Mouse (Mus musculus) cerebellum, postnatal 14 days (tissue): ENCODE measurements around the gene Ccl17.
A peak's percentile ranks its signal among the peaks of the same experiment; 100 is the strongest.
"Not testable (repeated sequence)": the region's sequence is repeated elsewhere in the genome, so short reads cannot be mapped to it uniquely, and the experiment has no call there.

Experiments used
- DNase-seq, 2 experiments: peaks; one replicate each; pipeline ENCODE4 v3.0.0; 2021; ENCODE audit warnings: mixed read lengths in 2 of 2

The Ccl17 gene

DNA sequence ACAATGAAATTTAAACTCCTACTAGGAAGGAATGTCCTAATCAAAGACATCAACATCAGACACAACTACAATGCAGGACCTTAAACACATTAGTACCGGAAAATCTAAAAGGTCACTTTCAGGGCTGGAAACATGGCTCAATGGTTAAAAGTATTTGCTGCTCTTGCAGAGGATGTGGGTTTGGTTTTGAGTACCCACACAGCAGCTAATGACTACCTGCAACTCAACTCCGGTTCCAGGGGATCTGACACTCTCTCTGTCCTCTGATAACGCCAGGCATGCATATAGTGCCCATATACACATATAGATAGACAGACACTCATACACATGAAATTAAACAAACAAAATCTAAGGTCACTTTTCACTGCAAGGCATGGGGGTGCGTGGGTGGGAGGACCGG, 16.0 kb downstream of the Ccl17 start:
- no peak for DNase-seq

DNA sequence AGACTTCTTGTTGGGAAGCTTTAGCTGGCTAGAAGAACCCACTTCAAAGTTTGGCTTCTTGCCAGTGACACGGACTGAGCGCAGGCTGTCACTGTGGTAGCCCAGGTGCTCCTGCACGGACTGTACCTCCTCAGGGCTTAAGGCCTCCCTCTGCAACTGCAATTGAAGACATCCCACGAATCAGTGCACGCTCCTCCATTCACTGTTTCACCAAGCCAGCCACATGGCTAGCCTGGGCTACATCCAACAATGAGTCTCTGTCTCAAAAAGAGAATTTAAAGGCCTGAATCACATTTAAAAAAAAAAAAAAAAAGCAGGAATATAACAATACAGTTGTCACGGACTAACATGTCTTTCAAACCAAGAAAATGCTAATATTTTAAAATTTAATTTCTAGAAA, 18.0 kb downstream of the Ccl17 start:
- DNase-seq: no peak

DNA sequence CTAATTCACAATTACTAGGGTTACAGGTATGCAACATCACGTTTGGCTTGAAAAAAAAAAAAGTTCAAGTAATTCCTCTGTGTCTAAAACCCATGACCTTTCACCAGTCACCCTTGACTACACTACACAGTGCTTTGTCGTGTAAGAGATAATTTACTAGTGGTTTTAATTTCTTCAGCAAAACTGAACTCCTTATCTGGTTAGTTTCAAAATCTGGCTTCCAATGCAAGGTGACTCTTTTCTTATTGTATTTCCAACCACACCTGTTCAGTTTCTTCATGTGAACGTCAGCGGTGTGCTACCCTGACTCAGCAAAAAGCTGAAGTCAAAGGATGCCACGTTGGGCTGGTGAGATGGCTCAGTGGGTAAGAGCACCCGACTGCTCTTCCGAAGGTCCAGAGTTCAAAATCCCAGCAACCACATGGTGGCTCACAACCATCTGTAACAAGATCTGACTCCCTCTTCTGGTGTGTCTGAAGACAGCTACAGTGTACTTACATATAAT, 23.7 kb downstream of the Ccl17 start:
- not testable (repeated sequence) for DNase-seq

DNA sequence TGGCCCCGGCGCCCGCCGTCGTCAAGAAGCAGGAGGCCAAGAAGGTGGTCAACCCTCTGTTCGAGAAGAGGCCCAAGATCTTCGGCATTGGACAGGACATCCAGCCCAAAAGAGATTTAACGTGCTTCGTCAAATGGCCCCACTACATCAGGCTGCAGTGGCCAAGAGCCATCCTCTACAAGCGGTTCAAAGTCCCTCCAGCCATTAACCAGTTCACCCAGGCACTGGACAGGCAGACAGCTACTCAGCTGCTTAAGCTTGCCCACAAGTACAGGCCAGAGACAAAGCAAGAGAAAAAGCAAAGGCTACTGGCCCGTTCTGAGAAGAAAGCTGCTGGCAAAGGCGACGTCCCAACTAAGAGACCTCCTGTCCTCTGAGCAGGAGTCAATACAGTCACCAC, 25.5 kb downstream of the Ccl17 start:
- not testable (repeated sequence) for DNase-seq

DNA sequence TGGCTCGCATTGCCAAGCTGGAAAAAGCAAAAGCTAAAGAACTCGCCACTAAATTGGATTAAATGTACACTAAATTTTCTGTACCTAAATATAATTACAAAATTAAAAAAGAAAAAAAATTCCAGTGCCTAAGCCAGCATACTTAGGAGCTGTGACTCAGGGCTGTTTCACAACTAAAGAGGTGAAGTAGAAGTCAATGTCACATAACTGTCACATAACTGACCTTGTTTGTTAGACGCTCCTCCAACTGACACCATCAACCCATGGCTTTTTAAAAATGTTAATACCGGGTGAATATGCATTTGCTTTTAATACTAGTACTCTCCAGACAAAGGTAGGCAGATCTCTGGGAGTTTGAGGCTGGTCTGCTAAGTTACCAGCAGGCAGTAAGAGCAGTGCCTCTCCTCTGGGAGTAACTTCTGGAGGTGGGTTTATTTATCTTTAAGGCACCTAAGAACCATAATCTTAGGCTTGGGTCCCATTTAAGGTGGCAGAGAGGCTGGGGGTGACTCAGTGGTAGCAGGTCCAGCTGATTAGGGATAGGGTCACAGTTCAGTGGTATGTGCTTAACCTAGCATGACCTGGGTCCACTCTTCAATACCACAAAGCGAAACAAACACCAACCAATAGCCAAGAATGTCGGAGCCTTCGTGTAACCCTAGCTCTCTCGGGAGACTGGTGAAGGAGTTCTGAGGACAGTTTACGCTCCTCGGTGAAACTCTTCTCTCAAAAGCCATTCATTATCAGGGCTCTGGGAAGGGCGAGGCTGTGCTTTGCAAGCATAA, 26.4 kb downstream of the Ccl17 start:
- no peak for DNase-seq

DNA sequence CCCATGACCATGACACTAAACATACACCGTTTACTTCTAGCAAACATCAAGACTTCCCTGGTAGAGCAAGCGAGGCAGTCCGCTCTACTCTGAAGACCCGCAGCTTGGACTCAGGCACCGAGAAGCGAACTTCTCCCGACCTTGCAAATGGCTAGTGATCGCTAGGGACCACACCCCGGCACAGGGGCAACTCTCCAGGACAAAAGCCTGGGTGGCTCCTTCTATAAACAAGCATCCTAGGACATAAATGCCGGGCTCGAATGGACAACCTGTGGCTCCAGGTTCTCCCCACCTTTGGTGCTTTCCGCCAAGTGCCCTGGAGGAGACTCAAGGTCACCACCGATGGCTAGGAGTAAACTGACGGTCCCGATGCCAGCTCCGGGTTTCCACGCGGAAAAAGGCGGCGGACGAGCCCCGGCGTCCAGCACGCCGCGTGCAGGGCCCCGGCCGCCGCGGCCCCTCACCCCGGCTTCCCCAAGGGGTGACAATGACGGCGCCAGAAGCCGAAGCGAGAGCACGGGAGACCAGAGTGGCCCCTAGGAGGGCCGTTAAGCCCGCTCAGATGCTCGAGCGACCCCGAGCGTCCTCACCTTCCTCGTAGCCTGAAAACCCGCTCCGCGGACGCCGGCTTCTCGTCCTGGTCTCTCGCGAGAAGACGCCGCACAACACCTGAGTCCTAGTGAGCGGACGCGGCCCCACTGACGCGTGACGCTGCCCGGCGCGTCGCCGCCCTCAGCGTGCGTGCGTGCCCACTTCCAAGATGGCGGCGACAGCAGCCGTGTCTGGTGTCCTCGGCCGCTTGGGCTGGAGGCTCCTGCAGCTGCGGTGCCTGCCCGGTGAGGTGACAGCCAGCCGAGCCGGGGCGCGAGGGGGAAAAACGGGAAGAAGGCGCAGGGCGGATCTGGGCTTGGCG, 27.7 kb downstream of the Ccl17 start, which contains the start of the genes Coq9 and Ciapin1:
Gene Coq9, plus strand, starts transcription at position 660 of the 913 bp plus-strand sequence.
Gene Ciapin1, minus strand, starts transcription at position 697 of the 913 bp plus-strand sequence.
- peak; percentile 94 to 96 for DNase-seq

DNA sequence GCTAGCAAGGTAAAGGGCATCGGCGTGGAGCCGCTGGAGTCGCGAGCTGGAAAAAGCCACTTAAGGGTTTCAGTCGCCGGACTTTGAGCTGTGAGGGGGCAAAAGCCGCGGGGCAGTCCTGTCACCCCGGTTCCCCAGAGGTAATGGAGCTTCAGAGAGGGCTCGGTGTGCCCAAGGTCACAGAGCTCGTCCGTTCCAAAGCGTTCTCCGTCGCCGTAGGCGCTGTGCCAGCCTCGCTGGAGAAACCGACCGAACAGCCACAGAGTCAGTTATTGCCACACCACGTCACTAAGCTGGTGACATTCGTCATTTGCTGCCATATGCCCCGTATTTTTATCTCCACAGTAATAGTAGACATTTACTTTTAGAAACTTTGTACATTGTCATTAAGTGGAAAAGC, 28.3 kb downstream of the Ccl17 start:
- DNase-seq: peak; percentile 89

DNA sequence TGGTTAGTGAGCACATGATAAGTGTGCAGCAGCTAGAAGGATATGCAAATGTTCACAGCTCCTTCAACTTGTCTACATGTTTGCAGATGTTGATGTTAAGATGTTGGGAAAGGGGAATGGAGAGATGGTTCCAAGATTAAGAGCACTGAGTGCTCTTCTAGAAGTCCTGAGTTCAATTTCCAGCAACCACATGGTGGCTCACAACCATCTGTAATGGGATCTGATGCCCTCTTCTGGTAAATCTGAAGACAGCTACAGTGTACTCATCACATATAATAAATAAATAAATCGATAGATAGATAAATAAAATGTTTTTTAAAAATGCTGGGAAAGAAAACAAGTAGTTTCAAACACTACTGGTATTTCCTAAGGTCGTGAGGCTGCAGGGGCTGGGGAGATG, 30.9 kb downstream of the Ccl17 start:
- no peak for DNase-seq

DNA sequence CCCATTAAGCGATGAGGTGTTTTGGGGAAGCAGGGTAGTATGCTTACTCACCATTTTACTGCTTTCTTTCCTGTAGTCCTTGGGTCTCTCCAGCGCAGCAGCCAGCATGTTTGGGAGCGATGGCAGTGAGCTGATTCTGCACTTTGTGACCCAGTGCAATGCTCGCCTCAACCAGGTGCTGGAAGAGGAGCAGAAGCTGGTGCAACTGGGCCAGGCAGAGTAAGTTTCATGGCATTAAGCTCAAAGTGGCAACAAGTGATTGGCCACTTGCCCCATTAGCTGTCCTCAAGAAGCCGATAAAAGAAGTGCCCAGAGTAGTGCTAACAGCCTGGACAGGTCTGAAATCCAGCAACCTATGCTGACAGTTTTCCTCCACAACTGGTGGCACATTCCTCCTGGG, 39.8 kb downstream of the Ccl17 start:
- DNase-seq: no peak

DNA sequence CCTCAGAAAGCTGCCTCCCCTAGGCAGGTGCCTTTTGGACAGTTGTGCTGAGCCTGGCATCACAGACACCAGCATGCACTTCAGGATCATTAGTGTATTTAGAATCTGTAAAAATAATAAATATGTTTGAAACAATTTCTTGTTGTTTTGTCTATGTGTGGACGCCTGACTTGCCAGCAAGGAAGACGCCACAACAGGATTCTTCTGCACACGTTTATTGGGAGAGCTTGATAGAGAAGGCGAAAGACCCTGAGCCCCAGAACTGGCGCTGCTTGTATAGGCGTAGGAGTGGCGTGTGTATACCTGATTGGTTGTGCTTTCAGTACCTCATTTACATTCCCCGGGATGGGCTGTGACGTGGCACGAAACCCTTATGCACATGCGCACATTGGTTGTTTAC, 44.5 kb downstream of the Ccl17 start:
- DNase-seq: not testable (repeated sequence)

DNA sequence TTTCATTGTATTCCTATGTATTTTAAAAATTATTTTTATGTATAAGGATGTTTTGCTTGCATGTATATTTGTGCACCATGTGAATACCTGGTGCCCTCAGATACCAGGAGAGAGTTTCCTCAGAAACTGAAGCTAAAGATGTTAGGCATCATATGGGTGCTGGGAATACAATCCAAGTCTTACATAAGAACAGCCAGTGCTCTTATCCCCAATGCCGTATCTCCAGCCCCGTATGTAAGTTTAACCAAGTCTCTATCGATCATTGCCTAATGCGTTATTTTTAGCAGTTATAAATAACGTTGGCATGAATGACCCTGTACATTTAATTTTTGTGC, 46.7 kb downstream of the Ccl17 start:
- DNase-seq: no peak

DNA sequence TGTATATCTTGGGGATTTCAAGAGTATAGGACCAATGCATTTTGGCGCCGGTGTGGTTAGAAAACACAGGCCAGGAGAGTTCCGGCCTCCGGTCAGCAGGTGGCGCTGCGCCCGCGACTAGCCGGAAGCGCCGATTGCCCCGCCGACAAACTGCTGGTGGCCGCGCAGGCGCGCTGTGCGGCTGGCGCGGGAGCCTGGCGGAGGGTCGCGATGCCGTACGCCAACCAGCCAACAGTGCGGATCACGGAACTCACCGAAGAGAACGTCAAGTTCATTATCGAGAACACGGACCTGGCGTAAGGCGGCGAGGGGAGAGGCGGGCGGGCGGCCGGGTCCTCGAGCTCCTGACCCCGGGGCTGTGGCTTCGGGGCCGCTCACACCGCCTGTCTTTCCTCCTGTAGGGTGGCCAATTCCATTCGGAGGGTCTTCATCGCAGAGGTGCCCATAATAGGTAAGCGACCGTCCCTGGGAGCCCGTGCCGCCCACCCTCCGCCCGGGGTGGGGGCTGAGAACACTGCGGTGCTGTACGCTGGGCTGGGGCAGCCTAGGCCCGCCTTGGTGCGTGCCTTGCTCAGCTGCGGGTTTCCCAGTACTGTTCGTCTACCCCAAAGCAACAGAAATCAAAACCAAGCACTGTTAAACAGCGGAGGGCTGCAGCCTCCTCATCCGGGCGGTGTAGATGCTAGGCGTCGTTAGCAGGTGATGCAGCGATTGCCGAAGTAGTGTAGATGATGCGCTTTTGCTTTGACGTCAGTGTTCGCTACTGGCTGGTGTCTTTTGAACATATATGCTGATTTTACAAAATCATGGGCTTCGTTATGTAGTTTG, 47.3 kb downstream of the Ccl17 start, which contains the start of gene Polr2c:
Gene Polr2c, plus strand, starts transcription at position 105 of the 828 bp plus-strand sequence.
- DNase-seq: peak; percentile 97

DNA sequence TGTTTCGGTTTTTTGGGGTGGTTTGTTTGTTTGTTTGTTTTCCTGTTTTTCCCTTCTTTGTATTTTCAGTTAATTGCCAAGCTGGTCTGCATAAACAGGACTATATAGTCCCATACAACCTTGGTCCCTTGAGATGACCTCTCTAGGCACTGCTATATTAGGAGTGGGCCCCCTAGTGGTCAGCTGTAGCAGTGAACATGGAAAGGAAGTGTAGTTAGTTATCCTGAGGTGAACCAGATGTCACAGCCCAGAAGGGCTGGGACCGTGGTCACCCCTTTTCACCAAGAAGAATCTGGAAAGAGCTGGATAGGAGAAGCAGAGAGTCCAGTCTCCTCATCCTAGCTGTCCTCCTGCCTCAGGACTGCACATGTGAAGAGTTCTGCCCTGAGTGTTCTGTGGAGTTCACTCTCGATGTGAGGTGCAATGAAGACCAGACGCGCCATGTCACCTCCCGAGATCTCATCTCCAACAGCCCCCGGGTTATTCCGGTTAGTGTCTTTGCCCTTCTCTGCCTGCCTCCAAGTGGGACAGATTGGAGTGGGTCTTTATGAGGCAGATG, 51.2 kb downstream of the Ccl17 start:
- peak; percentile 67 to 80 for DNase-seq
